8 mouse cellular contexts compared by ENCODE assay signal in the genomic region with DNA sequence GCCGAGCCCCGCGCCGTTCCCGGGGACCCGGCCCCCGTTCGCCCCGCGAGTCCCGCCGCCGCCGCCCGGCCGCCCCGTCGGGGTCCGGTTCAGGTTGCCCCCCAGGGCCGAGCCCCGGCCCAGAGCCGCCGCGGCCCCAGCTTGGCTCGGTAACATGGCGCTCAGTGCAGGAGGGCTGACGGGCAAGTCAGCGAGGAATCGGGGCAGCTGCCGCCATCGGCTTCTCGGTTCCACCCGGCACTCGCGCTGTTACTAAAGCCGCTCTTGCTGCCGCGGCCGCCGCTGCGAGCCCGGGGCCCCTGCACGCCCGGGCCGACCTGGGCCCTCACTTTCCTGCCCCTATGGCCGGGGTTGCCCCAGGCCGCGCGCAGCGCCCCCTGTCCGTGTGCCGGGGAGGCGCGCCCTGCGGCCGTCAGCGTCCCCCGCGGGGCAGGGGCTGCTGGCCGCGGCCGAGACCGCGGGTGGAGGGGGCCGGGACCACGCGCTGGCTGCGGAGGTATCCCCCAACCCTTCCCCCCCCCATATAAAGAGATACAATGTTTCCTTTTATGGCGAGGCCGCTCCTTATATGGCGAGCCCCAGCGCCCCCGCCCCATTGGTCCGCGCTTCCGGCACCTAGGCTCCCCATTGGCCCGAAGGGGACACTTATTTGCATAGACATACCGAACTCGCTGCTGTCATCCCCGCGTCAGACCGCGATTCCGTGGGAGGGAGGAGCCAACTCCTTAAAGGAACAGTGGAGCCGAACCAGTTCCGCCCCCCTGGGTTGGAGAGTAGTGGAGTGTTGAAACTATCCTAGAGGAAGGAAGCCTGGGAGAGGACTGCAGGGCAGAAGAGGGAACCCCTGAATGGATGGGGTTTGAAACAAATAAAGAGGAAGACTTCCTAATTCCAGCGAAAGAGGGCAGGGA. TPM values are rescaled to one million over a fixed set of nuclear protein-coding genes. Genes with fewer than 3 reads are reported as not detected.
DNase-seq lines count a peak whose midpoint lies in the region; ATAC-seq and TF ChIP-seq lines count a peak whose summit lies in the region.

Srf (minus strand) TSS at position 503 of the 911 bp plus-strand sequence.

- no peaks in the 10 kb centered on the region for H3K9me3 ChIP-seq in embryonic facial prominence, embryonic 15.5 days (replicated peaks)
- H3K9me3 ChIP-seq in limb, embryonic 14.5 days (ENCODE audit: control insufficient read depth, low read length), result no peaks in the 10 kb centered on the region
- no peaks in the 10 kb centered on the region for H3K9me3 ChIP-seq in midbrain, postnatal 0 days (ENCODE audit: low read length)

- under 1% methylated on average over 87 of the region's 87 CpGs for WGBS in bone marrow, adult 2 months
- WGBS in embryonic facial prominence, embryonic 15.5 days, result under 1% methylated on average over 74 of the region's 87 CpGs
- under 1% methylated on average over 44 of the region's 87 CpGs for WGBS in limb, embryonic 14.5 days
- under 1% methylated on average over 46 of the region's 87 CpGs for WGBS in midbrain, postnatal 0 days

- peak; percentile 31; the same call in 1 of the 2 replicates for TF ChIP-seq CTCF in bone marrow, adult 2 months (IDR thresholded peaks at IDR 0.05; ENCODE audit: control insufficient read depth, insufficient read depth, low read length)
- TF ChIP-seq CTCF in midbrain, postnatal 0 days (IDR thresholded peaks at IDR 0.05), result peak; percentile 55

- H3K4me1 ChIP-seq in bone marrow, adult 2 months (ENCODE audit: control insufficient read depth, insufficient read depth, low read length), result peaks cover 1% of the 10 kb centered on the region; the same call in 1 of the 2 replicates
- H3K4me1 ChIP-seq in embryonic facial prominence, embryonic 15.5 days, result peaks cover 42% of the 10 kb centered on the region
- peaks cover 30% of the 10 kb centered on the region for H3K4me1 ChIP-seq in limb, embryonic 14.5 days (ENCODE audit: control insufficient read depth, insufficient read depth, low read length)
- peaks cover 20% of the 10 kb centered on the region for H3K4me1 ChIP-seq in midbrain, postnatal 0 days (ENCODE audit: insufficient read depth, low read length)

- peak within 1 kb of the TSS; percentile 93 for H3K27ac ChIP-seq in bone marrow, adult 2 months (ENCODE audit: control insufficient read depth, insufficient read depth, low read depth, low read length, poor library complexity)
- H3K27ac ChIP-seq in embryonic facial prominence, embryonic 15.5 days (replicated peaks), result peak within 1 kb of the TSS; percentile 97
- H3K27ac ChIP-seq in limb, embryonic 14.5 days (replicated peaks; ENCODE audit: low read depth, low read length), result peak within 1 kb of the TSS; percentile 89
- peak within 1 kb of the TSS; percentile 91 for H3K27ac ChIP-seq in midbrain, postnatal 0 days (ENCODE audit: low read depth, low read length)

- no peaks in the 10 kb centered on the region for H3K27me3 ChIP-seq in embryonic facial prominence, embryonic 15.5 days
- H3K27me3 ChIP-seq in limb, embryonic 14.5 days (ENCODE audit: control insufficient read depth, insufficient read depth, low read length), result no peaks in the 10 kb centered on the region
- H3K27me3 ChIP-seq in midbrain, postnatal 0 days (ENCODE audit: insufficient read depth, low read length), result no peaks in the 10 kb centered on the region

- peak within 1 kb of the TSS; percentile 100 for H3K9ac ChIP-seq in embryonic facial prominence, embryonic 15.5 days
- H3K9ac ChIP-seq in limb, embryonic 14.5 days (ENCODE audit: low read depth, low read length, severe bottlenecking), result peak within 1 kb of the TSS; percentile 97
- H3K9ac ChIP-seq in midbrain, postnatal 0 days (replicated peaks; ENCODE audit: low read length, poor library complexity, severe bottlenecking), result peak within 1 kb of the TSS; percentile 99

- TF ChIP-seq POLR2A in bone marrow, adult 2 months (IDR thresholded peaks at IDR 0.05; ENCODE audit: borderline replicate concordance, control insufficient read depth, low read depth, low read length), result peak; percentile 55; the same call in 1 of the 2 replicates
- 0 out of 2 replicates have a peak, but pooled peaks have one; percentile 11 for TF ChIP-seq POLR2A in limb, embryonic 14.5 days (IDR thresholded peaks at IDR 0.05; ENCODE audit: borderline replicate concordance, extremely low read depth, insufficient read depth, insufficient read length)

- ATAC-seq in embryonic facial prominence, embryonic 15.5 days (ENCODE audit: insufficient number of reproducible peaks, low FRiP score, low TSS enrichment, low read depth), result peak; percentile 93
- peak; percentile 94 for ATAC-seq in limb, embryonic 14.5 days (ENCODE audit: low FRiP score, low read depth)
- ATAC-seq in midbrain, postnatal 0 days (ENCODE audit: low FRiP score), result peak; percentile 94

- peak within 1 kb of the TSS; percentile 79 for H3K4me2 ChIP-seq in embryonic facial prominence, embryonic 15.5 days (replicated peaks)
- peak within 1 kb of the TSS; percentile 90 for H3K4me2 ChIP-seq in limb, embryonic 14.5 days (replicated peaks; ENCODE audit: low read depth, low read length, severe bottlenecking)
- H3K4me2 ChIP-seq in midbrain, postnatal 0 days (ENCODE audit: low read depth, low read length, poor library complexity, severe bottlenecking), result peak within 1 kb of the TSS; percentile 86

- DNase-seq in 416B (ENCODE audit: low read depth), result peak; percentile 98
- DNase-seq in heart, adult 8-10 months (ENCODE audit: low spot score), result peak; percentile 99
- DNase-seq in kidney, adult 9 months, result peak; percentile 99
- peak; percentile 98 for DNase-seq in limb, embryonic 14.5 days (ENCODE audit: low spot score)
- peak; percentile 99 for DNase-seq in midbrain, postnatal 0 days (ENCODE audit: low spot score)
- peak; percentile 85 to 89 for DNase-seq in spleen, postnatal 14 days (ENCODE audit: low spot score in 2 of 2)

- H3K4me3 ChIP-seq in bone marrow, adult 2 months (replicated peaks; ENCODE audit: control insufficient read depth, low read depth, low read length), result peak within 1 kb of the TSS; percentile 81
- H3K4me3 ChIP-seq in embryonic facial prominence, embryonic 15.5 days (replicated peaks), result peak within 1 kb of the TSS; percentile 96
- peak within 1 kb of the TSS; percentile 99 for H3K4me3 ChIP-seq in limb, embryonic 14.5 days (replicated peaks; ENCODE audit: low read length)
- H3K4me3 ChIP-seq in midbrain, postnatal 0 days (ENCODE audit: low read depth, low read length), result peak within 1 kb of the TSS; percentile 100

- peaks cover 15% of the 10 kb centered on the region for H3K36me3 ChIP-seq in embryonic facial prominence, embryonic 15.5 days
- peaks cover 15% of the 10 kb centered on the region for H3K36me3 ChIP-seq in limb, embryonic 14.5 days (ENCODE audit: control insufficient read depth, insufficient read depth, low read length)
- H3K36me3 ChIP-seq in midbrain, postnatal 0 days (ENCODE audit: insufficient read depth, low read length), result peaks cover 9% of the 10 kb centered on the region; the same call in 1 of the 2 replicates

RNA-seq across cellular contexts. Expression of gene Srf, which starts in this region (rescaled TPM):
- 14.6 and 17.4 TPM in 2 replicates for polyA plus RNA-seq in bone marrow, adult 2 months (2011; ENCODE audit: insufficient read depth, insufficient read length, low replicate concordance, missing spikeins)
- polyA plus RNA-seq in embryonic facial prominence, embryonic 15.5 days (2015; fragmentation: Nextera tagmentation; extraction: Ambion mirVana), result 8.6 and 8.8 TPM in 2 replicates
- total RNA-seq in heart, adult 8-10 months (2022), result 100 to 1,000 TPM in 2 of 4 experiments, 10 to 100 TPM in 2; 84.1 to 121 (median 98.6) TPM
- 87.2 and 129 TPM in 2 replicates for polyA plus RNA-seq in limb, embryonic 14.5 days (2012; rRNA removed)
- polyA plus RNA-seq in limb, embryonic 14.5 days (2014; fragmentation: Nextera tagmentation; extraction: Ambion mirVana), result 9.6 and 10.2 TPM in 2 replicates
- 45.8 and 69.0 TPM in 2 replicates for total RNA-seq in midbrain, postnatal 0 days (2014; rRNA removed)
- 2.6 and 3.3 TPM in 2 replicates for polyA plus RNA-seq in midbrain, postnatal 0 days (2015; fragmentation: Nextera tagmentation; extraction: Ambion mirVana)

Comparison
In these comparisons a context has a peak if more than half of its experiments do, and no peak if none do; other contexts are left out.
1. Peak in every context shown above with its lines: DNase-seq, ATAC-seq, H3K4me3 ChIP-seq and H3K27ac ChIP-seq.